Mouse (Mus musculus): ENCODE measurements around the gene Gm960. TPM values are rescaled to one million over a fixed set of nuclear protein-coding genes. Genes with fewer than 3 reads are reported as not detected.

The Gm960 gene
- under 1 TPM in 1 of 2 experiments, not detected in 1; 0.12 TPM for total RNA-seq (2021)
- 0.27 and 2.3 TPM in 2 replicates for polyA plus RNA-seq (2012; rRNA removed)
- long read RNA-seq = 0 reads

GRCm38 (mm10) chr19:4698205-4698677 lies at the start of gene Gm960:
Gm960 (minus strand) TSS chr19:4698668.
- peak; percentile 84 for DNase-seq

DNA sequence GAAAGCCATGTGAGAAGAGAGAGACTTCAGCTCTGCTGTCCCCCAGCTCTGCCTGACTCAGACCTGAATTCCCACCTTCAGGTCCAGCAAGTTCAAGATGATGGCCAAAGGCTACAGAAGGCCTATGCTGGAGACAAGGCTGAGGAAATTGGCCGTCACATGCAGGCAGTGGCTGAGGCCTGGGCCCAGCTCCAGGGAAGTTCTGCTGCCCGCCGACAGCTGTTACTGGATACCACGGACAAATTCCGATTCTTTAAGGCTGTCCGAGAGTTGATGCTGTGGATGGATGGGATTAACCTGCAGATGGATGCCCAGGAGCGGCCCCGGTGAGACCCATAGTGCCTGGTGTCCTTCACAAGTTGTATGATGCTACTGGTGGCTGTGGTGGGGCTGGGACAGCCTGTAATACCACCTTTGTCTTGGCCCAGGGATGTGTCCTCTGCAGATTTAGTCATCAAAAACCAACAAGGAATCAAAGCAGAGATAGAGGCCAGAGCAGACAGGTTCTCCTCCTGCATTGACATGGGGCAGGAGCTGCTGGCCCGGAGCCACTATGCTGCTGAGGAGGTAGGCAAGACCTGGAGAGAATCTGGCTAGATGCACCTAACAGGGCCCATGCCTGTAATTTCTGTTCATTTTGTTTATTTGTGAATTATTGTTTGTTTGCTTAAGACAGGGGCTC lies 49.3 kb upstream of the Gm960 start:
- DNase-seq = no peak

DNA sequence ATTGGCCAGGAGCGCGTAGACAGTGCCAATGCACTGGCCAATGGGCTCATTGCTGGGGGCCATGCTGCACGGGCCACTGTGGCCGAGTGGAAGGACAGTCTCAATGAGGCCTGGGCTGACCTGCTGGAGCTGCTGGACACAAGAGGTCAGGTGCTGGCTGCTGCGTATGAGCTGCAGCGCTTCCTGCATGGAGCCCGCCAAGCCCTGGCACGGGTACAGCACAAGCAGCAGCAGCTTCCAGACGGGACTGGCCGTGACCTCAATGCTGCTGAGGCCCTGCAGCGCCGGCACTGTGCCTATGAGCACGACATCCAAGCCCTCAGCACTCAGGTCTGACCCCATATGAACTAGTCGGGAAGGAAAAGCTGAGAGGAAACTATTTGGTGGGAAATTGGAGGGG lies 48.1 kb upstream of the Gm960 start:
- peak; percentile 81 for DNase-seq

DNA sequence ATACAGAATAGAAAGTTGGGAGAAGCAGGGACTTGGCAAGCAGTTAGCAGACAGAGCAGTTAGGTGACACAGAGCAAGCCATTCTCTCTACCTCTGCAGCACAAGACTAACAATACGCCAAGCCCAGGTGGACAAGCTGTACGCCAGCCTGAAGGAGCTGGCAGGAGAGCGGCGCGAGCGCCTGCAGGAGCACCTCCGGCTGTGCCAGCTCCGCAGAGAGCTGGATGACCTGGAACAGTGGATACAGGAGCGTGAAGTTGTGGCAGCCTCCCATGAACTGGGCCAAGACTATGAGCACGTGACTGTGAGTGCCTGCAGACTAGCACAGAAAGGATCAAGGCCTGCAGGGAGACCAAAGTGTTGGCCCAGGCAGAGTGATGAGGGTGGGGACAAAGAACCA lies 47.2 kb upstream of the Gm960 start:
- DNase-seq = no peak

DNA sequence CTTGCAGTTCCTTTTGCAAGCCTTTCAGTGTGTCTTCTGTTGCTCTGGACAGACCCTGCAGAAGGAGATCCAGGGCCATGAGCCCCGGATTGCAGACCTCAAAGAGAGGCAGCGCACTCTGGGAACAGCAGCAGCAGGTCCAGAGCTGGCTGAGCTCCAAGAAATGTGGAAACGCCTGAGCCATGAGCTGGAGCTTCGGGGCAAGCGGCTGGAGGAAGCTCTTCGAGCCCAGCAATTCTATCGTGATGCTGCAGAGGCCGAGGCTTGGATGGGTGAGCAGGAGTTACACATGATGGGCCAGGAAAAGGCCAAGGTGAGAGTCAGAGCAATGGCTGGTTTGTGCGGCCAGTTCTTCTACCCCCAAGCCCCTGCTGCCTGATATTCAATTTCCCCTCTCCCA lies 46.6 kb upstream of the Gm960 start:
- peak; percentile 74 for DNase-seq

GRCm38 (mm10) chr19:4744026-4744425 lies 45.6 kb upstream of the Gm960 start:
- no peak for DNase-seq

DNA sequence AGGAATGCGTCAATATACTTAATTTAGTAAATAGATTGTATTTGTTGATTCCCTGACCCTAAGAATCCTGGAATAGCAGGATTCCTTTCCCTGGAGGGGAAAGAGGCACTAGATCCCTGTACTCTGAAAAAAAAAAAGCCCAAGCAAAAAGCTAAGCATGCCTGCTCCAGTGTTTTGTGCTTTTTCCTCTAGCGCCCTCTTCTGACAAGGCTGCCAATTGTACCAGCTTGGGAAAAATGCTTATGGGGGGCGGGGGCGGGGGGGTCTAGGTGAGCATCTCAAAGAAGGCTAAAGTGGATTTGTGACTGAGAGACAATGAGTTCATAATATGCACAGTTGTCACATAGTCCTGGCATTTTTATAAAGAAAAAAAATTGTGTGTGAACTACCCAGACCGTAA lies 45.1 kb upstream of the Gm960 start:
- DNase-seq = no peak

GRCm38 (mm10) chr19:4742229-4742628 lies 43.8 kb upstream of the Gm960 start:
- DNase-seq = no peak

DNA sequence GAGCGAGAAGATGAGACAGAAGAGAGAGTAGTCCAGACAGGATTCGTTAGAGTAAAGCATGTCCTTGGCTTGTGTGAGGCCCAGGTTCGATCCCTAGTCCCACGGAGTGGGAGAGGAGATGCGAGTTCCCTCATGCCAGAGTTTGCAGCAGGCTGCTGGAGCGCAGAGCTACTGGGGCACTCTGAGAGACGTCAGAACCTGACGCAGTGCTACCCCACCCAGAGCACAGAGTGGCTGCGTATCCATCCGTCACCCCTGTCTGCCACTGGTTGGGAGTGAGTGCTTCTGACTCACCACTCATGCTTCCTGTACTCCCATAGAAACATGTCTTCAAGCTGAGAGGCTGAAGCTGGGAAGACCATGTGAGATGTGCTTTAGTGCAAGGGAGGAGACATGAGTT lies 43.0 kb upstream of the Gm960 start:
- DNase-seq = peak; percentile 28

DNA sequence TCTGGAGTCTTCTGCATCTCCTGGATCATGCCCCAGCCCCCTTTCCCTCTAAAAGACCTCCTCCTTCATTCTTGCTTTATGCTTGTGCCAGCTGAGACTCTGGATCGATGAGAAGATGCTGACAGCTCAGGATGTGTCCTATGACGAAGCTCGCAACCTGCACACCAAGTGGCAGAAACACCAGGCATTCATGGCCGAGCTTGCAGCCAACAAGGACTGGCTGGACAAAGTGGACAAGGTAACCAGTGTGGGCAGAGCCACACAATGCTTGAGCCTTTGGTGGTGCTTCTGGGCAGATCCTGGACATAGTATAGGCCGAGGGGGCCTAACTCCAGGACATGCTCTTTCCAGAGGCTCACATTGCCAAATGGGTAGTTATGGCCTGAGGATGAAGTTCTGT lies 41.3 kb upstream of the Gm960 start:
- DNase-seq = no peak

DNA sequence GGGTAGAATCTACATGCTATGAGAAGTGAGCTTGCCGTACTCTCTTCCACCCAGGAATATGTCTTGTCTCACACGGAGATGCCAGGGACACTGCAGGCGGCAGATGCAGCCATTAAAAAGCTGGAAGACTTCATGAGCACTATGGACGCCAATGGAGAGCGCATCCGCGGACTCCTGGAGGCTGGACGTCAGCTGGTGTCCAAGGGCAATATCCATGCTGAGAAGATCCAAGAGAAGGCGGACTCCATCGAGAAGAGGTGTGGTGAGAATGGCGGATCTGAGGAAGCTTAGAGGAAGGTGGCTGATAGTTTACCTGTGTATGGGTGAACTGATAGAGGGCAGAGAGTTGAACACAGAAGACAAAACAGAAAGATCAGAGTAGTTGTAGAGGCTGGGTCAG lies 40.6 kb upstream of the Gm960 start:
- no peak for DNase-seq

GRCm38 (mm10) chr19:4737866-4738265 lies 39.4 kb upstream of the Gm960 start:
- no peak for DNase-seq

- DNase-seq = no peak
These were observed 34.6 kb upstream of the Gm960 start for GRCm38 (mm10) chr19:4733052-4733451.

DNA sequence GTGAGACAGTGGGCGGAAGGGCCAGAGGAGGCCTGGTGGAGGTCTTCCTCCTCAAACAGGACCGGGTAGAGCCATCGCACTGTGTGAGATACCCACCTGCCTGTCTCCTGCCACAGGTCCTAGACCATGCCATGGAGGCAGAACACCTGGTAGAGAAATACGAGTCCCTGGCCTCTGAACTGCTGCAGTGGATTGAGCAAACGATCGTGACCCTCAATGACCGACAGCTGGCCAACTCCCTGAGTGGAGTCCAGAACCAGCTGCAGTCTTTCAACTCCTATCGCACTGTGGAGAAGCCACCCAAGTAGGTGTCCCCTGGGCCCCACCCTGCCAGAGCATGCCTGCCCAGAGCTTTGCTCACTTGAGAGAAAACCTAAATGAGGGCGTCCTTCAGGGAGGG lies 30.7 kb upstream of the Gm960 start:
- no peak for DNase-seq

DNA sequence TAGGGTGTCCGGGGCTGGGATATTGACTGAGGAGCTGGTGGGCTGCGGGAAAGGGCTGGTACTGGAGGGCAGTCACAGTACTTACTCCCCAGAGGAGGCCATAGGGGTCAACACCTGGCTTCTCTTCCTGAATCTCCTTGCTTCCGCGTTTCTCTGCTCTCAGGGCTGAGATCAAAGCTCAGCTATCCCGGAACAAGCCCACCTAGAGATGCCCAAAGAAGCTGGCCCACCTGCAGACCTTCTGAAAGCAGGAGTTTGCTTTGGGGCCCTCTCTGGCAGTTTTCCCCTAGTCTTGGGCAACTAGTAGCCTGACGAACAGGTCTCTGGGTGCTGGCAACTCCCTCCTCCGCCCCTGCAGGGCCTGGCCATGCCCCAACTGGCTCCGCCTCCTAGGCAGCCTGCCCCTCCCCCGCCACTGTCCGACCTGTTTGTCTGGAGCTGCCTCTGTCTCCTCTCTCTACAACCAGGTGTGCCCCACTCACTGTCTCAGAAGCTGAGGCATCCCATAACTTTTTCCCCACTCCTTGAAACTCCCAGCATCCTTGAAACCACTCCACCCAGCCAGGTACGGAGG lies 22.3 kb upstream of the Gm960 start:
- peak; percentile 52 for DNase-seq

GRCm38 (mm10) chr19:4720112-4720511 lies 21.6 kb upstream of the Gm960 start:
- DNase-seq = no peak

DNA sequence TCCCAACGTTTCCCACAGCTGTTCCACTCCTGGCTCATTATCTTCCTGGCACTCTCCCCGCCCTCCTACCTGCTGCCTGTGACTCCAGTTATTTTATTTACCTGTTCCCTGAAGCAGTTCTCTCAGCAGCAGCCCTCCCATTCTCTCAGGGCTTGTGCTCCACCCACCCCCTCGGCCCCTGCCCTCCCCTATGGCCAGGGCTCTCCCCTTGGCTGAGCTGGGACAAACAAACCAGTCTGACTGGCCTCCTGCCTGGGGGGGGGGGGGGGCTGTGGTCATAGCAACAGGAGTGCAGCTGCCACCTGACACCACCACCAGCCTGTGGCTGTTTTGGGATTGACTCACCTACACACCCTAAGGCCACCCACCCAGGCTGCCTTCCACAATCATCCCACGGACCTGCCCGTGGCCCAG lies 20.9 kb upstream of the Gm960 start:
- no peak for DNase-seq

DNA sequence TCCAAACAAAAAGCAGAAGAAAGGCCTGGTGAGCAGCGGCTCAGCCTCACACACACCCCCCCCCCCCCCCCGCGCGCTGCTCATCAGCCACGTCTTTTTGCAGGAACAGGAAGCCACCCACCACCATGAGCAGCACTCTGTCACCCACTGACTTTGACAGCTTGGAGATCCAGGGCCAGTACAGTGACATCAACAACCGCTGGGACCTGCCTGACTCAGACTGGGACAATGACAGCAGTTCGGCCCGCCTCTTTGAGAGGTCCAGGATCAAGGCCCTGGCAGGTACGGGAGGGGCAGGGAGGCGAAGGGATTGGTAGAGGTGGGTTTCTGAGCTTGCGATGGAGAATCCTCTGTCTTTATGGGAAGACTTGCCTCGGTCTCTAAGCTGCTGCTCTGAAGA lies 20.2 kb upstream of the Gm960 start:
- DNase-seq = no peak

- DNase-seq = no peak
These were observed 18.8 kb upstream of the Gm960 start for GRCm38 (mm10) chr19:4717281-4717680.

GRCm38 (mm10) chr19:4716756-4717155 lies 18.3 kb upstream of the Gm960 start:
- no peak for DNase-seq

DNA sequence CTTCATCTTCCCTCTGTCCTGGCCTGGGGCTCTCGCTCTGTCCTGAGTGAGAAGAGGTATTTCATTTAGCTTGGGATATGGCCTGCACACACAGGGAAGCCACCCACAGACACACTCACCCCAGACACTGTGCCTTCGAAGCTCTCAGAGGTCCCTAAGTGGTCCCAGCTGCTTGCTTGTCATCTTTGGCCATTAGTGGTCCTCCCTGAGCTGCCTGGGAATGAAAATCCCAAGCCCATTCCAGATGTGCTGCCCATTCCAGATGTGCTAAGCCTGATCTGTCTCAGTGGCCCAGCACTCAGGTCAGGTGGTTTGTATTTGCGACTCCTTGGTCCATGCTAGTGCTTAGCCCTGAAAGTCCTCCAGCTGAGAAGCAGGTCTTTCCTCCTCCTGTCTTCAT lies 15.4 kb upstream of the Gm960 start:
- DNase-seq = no peak

- no peak for DNase-seq
These were observed 14.5 kb upstream of the Gm960 start for GRCm38 (mm10) chr19:4712781-4713526.

DNA sequence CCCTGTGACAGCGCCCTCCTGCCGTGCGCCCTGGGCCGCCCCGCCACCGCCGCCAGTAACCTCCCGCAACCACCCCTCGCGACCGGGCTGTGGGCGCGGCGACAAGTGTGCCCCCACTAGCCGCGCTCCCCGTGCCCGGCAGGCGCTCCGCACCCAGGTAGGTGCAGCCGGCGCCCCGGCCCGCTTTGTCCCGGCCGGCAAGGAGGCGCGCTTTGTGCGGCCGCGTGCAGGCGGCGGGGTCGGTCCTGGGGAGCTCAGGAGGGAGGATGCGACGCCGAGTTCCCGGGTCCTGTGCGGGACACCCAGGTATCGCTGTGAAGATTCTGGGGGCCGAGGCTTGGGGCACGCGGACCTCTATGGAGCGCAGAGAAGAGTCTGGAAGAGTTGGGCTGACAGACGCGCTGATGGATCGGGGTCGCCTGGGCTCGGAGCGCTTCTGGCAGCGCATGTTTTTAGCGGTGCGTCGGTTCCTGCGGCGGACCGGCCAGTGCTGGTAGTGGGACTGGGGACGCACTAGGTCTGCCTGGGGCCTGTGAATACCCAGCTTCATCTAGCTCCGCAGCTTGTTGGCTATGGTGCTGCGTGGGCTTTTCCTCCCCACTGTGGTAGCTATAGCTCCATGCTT lies 13.8 kb upstream of the Gm960 start:
- DNase-seq = no peak

All from adrenal gland, adult 2 months (tissue).